Mouse (Mus musculus) lung, postnatal 0 days (tissue): ENCODE measurements around the gene Ccm2.

Experiments used
- CTCF ChIP-seq: IDR thresholded peaks from 2 replicates; pipeline ENCODE4 v1.5.1; 2016; ENCODE audit warnings: antibody characterized with exemption, mild to moderate bottlenecking
- EP300 ChIP-seq: IDR thresholded peaks from 2 replicates; pipeline ENCODE4 v1.6.1; 2016; ENCODE audit warnings: antibody characterized with exemption, mild to moderate bottlenecking, control low read depth

- TF ChIP-seq CTCF, result no peak
- TF ChIP-seq EP300, result no peak
Observed at GRCm38 (mm10) chr11:6561474-6561873, 14.8 kb downstream of the Ccm2 start.
